Mouse (Mus musculus): Measurements from ENCODE around the gene Cox5a.
A peak's percentile ranks its signal among the peaks of the same experiment; 100 is the strongest.

Cox5a gene

DNA sequence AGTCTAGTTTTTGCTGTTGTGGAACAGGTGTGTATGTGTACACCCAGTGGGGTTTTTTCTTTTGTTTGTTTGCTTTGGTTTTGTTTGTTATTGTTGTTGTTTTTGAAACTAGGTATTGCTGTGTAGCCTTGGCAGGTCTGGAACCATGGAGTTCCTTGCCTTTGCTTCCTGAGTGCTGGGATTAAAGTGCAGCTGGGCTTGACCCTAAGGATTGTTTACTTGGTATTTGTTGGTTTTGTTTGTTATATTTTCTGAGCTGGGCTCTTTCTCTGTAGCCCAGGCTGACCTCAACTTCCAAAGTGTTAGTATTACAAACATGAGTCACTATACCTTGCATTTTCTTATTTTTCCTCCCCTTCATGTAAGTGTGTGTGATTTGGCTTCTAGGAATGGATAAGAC, 5.4 kb downstream of the Cox5a start:
- DNase-seq = no peak

DNA sequence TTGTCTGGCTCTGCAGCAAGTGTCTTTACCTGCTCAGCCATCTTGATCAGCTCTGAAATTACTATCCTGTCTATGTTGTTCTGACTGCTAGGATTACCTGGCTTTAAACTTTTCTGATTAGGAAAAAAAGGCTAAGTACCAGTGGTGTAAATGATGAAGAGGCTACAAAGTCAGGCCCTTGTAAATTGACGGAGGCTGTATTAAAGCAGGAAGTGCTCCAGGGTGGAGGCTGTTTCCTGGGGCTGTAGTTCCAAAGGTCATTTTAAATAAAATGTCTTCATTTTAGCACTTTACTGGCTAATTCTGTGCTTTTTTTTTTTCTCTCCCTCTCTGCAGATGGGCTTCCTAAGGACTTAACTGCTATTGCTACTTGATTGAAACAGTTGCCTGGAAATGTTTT, 10.9 kb downstream of the Cox5a start:
- no peak for DNase-seq

DNA sequence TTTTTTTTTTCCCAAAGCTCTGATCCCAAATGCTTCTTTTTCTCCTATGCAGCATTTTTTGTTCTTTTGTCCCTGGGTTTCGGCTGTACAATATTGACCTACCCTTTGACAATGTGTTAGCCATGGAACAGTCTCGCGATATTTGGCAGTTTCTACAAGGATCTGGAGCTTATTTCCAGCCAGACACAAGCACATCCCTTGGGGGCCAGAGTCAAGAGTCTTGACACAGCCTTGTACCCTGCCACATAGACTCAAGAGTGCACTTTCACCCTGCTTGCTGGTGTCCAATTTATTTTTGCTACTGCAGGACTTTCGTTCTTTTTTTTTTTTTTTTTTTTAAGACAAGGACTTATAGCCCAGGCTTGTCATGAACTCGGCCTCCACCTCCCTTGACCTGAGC, 15.3 kb downstream of the Cox5a start:
- no peak for DNase-seq

DNA sequence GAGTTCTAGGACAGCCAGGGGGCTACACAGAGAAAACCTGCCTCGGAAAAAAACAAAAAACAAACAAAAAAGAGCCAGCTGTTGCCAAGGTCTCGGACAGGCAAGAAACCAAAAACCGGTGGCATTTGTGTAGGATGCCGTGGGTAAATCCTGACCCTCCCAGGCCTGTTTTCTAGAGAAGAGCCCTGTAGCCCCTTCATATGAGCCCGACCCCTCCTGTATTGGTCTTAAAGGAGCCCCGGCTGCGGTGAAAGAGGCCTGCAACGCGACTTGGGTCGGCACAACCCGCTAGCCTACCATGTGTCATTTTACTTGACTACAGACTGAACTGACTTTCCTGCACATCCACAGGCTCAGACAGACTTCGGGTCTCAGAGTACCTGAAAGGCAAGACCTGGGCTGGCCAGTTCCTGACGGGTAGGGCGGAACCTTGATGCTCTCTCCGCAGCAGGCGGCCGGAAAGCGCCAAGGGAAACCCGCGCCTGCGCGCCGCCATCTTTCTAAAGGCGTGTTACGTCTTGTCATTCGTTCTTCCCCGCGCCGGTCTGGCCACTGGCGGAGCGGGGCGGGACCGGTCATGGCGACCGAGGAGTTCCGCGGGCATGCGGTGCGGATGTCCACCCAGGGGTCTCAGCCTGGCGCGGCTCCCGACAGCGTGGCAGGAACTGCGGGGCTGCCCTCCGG, 16.1 kb downstream of the Cox5a start, which contains the start of gene Fam219b:
Gene Fam219b (plus strand): TSS at position 485 of the 684 bp plus-strand sequence.
- peak; percentile 93 for DNase-seq

DNA sequence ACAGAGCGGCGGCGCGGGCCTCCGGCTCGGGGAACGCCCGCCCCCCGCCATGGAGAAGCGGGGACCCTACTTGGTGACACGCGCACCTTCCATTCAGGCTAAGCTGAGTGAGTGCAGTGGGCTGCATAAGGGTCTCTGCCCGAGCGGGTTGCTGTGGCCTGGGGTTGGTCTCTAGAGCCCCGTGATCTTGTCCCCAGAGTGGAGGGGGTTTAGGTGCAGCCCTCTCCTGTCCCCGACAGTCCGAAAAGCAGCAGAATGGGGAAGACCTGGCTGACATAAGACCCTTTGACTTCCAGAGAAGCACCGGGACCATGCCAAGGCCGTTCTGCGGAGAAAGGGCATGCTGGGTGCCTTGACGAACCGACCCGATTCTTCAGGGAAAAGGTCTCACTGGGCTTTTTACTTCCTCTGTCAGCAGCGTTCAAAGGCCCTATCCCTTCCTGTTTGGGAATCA, 16.7 kb downstream of the Cox5a start:
- peak; percentile 33 for DNase-seq

DNA sequence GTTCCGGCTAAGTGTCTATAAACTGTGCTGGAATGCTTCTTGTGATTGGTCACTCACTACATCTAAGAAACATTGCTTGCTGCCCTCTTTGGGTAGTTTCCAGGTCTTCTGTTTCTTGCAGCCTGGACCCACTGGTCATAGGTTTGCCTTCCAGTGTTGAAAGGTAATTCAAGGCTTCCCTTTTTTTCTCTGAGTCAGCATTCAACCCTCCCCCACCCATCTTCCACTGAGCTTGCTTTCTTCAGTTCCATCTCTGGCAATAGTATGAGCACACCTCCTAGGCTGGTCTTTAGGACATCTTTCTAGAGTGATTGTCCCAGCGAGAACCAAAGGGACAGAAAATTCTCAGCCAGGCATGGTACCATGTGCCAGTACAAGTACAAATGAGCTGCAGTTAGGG, 18.5 kb downstream of the Cox5a start:
- no peak for DNase-seq

DNA sequence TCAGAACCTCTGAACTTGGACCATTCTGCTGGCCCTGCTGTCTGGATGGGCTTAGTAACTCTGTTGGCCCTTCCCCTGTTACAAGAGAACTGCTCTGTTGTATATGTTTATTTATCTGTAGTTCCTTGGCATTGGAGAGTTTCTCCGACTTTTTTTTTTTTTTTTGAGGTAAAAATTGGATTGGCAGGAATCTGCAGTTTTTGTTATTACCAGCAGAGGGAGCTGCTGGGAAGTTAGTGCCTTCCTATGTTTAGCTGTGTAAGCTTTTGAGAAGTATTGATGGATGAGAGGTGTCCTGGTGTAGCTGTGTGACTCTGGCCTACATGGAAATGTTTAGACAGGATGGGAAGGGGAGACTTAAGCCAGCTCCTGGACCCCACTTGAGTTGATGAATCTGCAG, 20.2 kb downstream of the Cox5a start:
- DNase-seq = no peak

DNA sequence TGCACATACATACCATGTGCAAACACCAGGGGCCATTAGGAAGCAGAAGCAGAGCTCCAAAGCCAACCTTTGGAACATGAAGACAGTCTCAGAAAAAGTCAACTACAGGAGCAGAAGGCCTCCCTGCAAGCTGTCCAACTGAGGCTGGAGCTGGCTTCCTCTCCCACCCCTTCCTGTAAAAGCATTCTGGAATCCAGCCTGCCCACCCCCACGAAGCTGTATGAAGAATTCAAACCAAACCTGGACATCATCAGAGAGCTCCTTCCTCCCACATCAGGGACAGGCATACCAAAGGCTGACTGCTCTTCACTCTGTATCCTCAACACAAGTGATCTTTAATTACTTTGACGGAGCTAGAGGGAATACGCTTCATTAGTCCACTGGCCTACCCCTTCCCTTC, 22.9 kb downstream of the Cox5a start:
- DNase-seq = no peak

DNA sequence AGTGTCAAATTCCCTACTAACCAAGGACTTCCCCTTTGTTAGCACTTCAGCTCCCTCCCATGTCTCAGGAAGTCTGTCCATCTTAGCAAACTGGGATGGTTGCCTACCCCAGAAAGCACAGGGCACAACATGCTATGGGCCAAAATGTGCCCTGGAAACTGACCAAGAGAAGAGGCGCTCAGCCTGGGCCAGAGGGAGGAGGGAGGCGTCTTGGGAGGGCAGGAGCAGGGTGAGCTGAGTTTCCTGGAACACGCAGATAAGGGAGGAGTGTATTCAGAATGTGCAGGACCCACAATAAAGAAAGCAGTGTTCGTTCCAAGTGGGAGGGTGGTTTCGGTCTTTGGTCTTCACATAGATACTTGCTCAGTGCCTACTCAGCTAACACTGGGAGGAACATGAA, 26.2 kb downstream of the Cox5a start:
- DNase-seq = no peak

DNA sequence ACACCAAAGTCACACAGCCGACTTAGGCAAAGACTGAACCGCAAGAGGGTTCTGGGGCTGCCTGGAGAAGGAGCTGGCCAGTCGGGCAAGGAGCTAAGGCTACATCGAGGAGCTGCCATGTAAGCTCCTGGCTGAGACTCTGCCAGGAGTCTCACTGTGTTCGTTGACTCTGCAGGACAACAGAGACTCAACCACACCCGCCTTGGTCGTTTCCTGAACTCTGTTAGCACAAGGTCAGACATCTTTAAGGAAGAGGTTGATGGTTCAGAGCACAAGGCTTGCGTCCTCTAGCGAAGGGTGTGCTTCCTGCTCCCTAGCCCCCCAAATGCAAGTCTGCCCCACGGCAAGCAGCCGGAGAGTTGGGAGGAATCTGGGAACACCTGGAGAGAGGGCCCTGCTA, 26.8 kb downstream of the Cox5a start:
- DNase-seq = no peak

DNA sequence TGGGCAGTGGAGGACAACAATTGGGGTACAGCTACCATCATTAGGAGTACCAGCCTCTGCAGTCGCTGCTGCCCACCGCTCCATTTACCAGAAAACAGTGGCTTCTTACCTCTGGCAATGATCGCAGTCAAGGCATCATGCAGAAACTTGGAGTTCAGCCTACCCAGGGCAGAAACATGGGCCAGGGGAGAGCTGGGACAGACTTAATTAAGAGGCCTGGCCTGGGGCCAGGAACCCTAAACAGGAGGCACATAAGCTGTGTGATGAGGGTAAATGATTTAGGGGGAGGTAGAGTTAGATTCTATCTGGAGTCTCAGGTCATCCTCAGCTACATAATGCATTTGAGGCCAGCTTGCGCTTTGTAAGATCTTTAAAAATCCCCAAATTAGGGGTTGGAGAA, 28.1 kb downstream of the Cox5a start:
- DNase-seq = no peak

DNA sequence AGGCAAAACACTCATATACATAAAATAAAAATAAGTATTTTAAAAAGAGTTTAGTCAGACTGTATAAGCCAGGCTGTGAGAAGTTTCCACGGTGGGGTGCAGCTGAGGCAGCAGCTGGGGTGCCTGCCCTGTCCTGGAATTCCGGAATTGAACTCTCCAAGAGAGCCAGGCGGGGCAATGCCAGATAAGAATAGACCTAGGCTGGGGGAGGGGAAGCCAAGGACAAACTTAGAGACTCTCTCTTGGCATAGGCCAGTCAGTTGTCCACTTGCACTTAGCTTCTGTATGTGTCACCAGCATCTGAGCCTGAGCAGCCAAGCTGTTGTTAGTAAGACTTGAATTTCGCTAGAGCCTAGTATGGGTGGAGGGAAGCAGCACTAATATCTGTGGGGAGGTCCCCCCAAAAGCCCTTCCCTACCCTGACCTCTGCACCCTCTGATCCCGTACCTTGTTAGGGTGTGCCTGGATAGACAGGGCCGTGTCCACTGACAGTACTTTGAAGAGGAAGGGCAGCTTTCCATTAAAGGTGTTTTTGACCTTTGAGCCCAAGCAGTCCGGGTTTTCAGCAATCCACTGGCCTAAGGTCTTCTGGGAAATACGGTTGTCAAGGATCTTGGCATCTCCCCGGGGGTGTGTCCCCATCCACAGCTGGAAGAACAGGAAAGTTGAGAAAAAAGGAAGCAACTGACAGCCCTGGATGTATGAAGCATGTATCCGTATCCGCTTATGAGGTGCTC, 29.2 kb downstream of the Cox5a start:
- DNase-seq = no peak

DNA sequence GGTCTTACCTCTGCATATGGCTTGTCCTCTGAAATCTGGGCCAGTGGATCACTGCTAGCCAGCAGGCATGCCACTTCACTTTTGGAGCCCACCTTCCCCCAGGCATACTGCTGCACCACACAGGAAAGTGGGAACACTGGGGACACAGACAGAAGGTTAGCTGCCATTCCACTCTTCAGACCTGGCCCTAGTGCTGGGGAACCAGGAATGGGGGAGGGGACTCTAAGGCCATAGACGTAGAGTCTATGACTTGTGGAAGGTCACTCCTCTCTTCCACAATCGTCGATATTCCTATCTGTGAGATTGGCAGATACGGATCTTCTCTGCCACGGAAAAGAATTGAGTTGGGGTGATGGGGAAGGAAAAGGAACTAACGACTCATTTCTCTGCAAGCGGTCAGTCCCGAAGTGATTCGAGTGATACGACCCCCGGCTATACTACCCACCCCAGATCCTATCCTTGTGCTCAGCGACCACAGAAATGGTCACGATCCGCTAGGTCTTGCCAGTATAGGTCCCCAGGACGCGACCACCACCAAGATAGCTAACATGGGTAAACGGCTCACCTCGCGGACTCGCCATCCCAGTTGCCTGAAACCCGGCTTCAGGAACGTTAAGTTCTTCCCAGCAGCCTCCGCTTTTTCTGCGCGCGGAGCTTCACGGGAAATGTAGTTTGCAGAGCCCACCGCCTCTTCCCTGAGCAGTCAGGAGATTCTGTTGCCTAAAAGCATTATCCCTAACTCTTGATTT, 31.2 kb downstream of the Cox5a start, which contains the start of gene Mpi:
Gene Mpi (minus strand): TSS at position 625 of the 749 bp plus-strand sequence.
- DNase-seq = peak; percentile 76

DNA sequence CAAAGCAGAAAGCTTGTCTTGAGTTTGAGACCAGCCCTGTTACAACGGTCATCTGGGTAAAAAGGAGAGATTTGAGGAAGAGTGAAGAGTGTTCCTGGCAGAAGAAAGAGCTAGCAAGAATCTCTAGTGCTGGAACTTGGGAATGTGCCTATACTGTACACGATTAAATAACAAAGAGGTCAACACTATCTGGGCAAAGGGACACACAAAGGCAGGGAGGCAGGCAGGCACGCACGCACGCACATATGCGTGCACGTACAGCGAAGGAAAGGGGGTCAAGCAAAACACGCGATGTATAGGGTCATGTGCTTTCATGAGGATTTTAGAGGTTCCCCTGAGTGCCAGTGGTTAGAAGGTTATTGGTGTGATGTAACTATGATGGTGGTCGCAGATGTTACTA, 32.0 kb downstream of the Cox5a start:
- DNase-seq = no peak

DNA sequence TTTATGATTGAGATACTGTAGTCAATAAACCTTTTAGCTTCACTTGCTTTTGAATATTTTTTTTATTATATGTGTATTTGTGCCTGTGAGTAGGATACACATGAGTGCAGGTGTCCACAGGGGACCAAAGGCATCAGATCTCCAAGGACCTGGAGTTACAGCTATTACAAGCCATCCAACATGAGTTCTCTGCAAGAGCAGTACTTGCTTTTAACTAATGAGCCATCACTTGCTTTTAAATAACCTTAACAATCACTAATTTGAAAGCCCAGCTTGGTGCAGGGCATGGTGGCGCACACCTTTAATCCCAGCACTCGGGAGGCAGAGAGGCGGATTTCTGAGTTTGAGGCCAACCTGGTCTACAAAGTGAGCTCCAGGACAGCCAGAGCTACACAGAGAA, 33.7 kb downstream of the Cox5a start:
- no peak for DNase-seq

DNA sequence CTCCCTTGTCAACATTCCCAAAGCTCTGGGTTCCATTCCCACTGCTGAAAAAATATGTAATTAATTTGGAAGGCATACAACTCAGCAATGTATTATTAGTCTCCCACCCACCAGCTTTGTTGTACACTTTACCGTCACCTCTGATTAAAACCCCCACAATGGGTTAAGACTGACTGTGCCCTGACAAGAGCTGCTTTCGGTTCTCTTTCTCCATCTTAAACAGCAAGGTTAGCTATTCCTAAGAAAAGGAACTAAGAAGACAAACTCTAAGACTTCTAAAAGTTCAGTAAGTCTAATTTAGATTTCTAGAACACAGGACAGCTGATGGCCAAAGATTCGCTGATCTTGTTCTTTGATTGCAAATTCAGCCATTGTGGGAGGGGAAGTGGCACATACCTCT, 36.1 kb downstream of the Cox5a start:
- DNase-seq = no peak

DNA sequence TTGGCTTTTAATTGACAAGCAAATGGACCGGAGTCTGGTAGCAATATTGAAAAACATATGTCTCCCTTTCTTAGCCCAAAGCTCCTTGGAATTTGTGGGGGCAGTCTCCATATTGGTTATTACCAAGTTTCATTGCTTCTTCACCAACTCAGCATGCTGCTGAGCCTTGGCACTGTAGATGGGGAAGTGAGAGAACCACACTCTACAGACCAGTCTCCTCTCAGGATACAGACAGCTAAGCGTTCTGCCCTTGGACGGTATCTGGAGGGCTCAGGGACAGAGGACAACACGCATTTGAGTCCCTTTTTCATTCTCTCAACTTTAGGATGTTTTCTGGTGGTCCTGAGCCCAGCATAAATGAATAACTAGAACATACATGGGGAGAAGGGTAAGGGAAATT, 37.6 kb downstream of the Cox5a start:
- no peak for DNase-seq

DNA sequence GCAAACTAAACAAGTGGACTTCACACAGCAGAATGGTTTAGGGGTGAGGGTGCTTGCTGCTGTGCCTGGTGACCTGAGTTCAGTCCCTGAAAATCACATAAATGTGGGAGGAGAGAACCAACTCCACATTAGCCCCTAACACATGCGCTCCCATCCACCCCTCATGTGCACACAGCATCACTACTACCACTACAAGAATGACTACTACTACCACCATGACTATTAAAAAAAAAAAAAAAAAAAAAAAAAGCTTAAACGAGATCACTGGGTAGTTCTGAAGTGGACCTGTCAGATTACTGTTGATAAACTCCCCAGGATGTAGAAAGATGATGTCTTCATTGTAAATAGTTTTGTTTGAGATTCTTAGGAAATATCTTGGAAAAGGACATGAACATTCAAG, 38.5 kb downstream of the Cox5a start:
- DNase-seq = no peak

DNA sequence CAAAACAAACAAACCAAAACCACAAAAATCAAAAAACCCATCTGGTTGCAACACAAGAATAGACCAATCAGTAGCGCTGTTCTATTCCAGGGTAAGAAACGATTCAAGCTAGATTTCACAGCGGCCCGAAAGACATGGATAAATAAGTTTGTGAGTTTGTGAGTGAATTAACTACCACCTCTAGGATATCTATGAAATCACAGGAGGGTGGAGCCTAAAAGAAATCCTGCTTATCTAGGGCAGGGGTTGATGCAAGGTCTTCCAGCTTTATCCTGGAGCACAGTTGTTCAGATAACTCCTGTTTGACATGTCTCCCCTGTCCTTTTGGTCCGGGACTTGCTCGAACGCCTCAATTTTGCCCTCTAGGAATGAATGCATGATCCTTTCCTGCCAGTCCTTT, 39.2 kb downstream of the Cox5a start:
- DNase-seq = no peak

DNA sequence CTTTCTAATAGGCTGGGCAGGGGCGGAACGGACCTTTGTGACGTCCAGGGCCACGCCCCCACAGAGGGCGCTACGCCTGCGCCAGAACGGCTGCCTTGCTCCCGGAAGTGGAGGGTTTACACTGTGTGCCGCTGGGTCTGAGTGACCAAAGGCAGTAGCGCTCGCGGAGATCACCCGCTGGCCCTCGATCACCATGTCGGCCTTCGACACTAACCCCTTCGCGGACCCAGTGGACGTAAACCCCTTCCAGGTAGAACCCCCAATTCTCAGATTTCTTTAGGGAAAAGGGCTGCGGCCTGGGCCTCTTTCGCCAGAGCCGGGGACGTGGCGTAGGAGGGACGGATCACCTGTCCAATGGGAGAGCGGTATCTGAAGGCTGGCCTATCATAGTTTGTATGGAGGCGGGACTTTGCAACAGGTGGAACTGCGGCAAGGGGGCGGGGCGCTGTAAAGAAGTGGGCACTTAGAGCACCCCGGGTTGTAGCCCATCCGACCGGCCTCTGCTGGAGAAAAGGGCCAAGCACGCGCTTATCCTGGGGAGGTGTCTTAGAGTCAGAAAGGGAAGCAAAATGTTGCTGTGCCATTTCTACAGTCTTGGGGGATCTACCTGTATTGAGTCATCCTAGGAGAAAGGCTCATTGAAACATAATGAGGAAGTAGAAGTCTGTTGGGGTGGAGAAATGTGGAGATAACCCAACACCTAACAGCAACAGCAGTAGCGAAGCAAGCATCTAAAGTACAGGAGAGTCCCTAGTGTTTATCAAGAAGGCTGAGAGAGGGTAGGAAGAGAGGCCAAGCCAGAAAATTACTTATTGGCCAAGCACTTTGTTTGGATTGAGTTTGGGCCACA, 40.0 kb downstream of the Cox5a start, which contains the start of gene Scamp2:
Gene Scamp2 (plus strand): TSS at position 83 of the 850 bp plus-strand sequence.
- DNase-seq = peak; percentile 90

DNA sequence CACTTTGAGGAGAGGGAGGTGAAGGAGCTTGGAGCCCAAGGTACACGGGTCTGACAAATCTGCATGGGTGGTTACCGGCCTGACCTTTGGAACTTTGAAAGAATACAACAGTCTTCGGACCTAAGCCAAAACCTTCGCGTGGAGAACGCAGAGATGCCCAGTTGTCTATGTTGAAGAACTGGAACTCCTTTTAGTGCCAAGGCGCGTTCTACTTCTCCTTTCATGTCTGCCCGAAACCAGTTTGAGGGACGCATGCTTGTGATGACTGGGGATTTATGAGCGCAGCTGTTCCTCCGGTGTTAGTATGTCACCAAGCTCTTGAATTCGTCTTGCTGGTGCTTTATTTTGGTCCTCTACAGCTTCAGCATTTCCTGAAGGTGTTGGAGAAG, 40.6 kb downstream of the Cox5a start:
- DNase-seq = no peak

DNA sequence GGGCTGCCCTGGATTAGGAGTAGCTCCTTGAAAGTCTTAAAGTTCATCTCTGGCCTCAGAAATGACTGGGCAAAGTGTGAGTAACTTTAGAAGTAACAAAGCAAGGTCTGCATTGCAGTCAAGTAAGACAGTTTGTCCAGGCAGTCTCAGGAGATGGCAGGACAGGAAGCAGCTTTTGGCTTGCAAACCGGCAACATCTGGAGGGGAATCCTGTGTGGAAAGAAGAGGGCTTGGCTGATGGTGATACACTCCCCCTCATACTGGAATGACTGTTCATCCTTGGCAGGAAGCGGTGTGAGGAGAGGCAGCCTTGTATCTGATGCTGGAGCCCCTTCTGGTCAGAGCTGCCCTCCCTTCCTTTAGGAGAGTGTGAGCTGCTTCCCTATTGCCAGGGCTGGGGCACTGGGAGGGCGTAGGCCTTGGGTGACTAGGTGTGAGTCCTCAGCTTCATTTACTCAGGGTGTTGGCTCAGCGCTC, 41.9 kb downstream of the Cox5a start:
- DNase-seq = no peak

DNA sequence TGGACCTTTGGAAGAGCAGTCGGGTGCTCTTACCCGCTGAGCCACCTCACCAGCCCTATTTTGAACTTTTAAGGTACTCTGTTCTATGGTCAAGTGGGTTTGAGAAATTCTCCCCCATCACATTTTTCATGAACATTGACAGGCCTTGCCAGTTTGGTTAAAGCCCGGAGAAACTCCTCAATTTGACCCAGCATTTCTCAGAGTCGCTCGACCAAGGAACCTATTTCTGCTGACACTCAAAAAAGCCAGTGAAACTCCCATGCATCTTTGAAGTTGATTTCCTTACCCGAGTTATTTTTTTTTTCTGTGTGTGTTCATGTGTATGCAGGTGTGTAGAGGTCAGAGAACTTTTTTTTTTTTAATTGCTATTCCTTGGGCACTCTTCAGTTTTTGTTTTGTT, 43.5 kb downstream of the Cox5a start:
- DNase-seq = no peak
